Mouse (Mus musculus) T-helper 1 cell (primary cell): ENCODE measurements around the gene Naglu.

Experiments used
- in situ Hi-C: fragments of 300-600 bp; cut with MboI, MseI; formaldehyde crosslinking; loops from one replicate; pipeline ENCODE4 v1.15.1; 2025; ENCODE audit warnings: high pct_unique_total_duplicates

The Naglu gene

GRCm38 (mm10) chr11:101082208-101083082 lies 12.6 kb downstream of the Naglu start, which contains the start of gene Coasy:
TSS of gene Coasy (plus strand) at chr11:101082565.
- in situ Hi-C loops = loop anchor here (5.0 kb wide), 1 partner anchor 90 kb away; the partner anchor contains the start of genes Cntnap1 and Plekhh3

DNA sequence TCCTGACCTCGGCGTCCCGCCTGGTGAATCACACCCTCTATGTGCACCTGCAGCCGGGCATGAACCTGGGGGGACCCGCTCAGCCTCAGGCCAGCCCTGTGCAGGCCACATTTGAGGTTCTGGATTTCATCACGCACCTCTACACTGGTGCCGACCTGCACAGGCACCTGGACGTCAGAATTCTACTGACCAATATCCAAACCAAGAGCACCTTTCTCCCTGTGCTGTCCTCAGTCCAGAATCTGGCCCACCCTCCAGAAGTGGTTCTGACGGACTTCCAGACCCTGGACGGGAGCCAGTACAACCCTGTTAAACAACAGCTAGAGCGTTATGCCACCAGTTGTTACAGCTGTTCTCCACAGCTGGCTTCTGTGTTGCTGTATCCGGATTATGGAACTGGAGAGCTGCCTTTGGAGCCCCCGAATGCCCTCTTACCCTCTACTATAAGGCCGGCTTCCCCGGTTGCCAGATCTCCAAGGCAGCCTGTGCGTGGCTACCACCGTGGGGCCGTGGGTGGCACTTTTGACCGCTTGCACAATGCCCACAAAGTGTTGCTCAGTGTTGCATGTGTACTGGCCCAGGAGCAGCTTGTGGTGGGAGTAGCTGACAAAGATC lies 13.4 kb downstream of the Naglu start:
- in situ Hi-C loops = loop anchor here (5.0 kb wide), 1 partner anchor 89 kb away; the partner anchor contains the start of genes Cntnap1 and Plekhh3

DNA sequence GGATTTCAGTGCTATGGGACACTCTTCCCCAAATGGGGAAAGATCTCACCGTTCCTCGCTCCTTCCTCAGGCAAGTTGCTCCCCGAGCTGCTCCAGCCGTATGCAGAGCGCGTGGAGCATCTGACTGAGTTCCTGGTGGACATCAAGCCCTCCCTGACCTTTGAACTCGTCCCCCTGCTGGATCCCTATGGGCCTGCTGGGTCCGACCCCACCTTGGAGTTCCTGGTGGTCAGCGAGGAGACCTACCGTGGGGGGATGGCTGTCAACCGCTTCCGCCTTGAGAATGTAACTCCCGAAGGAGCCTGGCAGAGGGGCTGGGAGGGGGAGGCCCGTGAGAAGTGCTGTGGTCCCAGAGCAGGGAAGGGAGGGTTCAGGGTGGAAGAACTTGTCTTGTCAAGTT lies 14.4 kb downstream of the Naglu start:
- in situ Hi-C loops = loop anchor here (5.0 kb wide), 1 partner anchor 88 kb away; the partner anchor contains the start of genes Cntnap1 and Plekhh3

- in situ Hi-C loops = loop anchor here (5.0 kb wide), 1 partner anchor 87 kb away; the partner anchor contains the start of genes Cntnap1 and Plekhh3
Observed at GRCm38 (mm10) chr11:101084811-101085210, 15.0 kb downstream of the Naglu start.

- in situ Hi-C loops = no loop called here
Observed at GRCm38 (mm10) chr11:101085617-101086322, 16.0 kb downstream of the Naglu start.

DNA sequence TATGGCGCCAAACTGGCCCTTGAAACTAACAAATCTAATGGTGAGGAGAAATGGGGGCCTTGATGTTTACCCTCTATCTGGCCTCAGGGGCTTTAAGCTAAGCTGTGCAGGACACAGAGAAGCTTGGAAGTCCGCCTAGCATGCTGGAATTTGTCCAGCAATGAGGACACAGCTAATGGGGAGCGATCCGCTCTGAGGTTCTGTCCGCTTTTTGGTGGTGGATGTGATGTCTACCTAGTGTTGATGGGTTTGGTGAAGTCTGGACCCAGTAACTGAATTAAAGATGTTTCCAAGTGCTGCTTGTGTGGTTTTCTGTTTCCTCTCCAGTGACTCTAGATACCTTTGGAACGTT lies 16.5 kb downstream of the Naglu start:
- in situ Hi-C loops = no loop called here

GRCm38 (mm10) chr11:101086756-101087681 lies 17.2 kb downstream of the Naglu start, which contains the start of gene Mlx:
TSS of gene Mlx (plus strand) at chr11:101087277.
- in situ Hi-C loops = no loop called here

- in situ Hi-C loops = no loop called here
Observed at GRCm38 (mm10) chr11:101087682-101088055, 17.9 kb downstream of the Naglu start.

DNA sequence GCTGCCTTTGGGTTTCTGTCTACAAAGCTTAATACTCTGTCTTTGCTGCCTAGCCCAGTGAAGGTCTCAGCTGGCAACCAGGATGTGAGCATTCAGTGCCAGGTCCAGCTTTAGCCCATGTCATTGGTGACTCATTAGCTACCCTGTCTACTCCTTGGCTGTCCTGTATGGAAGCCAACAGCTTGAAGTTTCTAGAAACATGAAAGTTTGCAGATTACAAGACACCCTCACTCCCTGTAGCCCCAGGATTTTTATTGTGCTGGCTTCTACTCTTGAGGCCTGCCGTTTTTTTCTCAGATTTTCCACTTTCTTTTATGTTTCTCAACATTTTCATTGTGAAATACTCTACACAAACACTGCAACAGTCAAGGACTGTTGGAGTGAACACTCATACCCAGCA lies 20.1 kb downstream of the Naglu start:
- in situ Hi-C loops = no loop called here

GRCm38 (mm10) chr11:101094930-101095313 lies 25.1 kb downstream of the Naglu start:
- in situ Hi-C loops = no loop called here

GRCm38 (mm10) chr11:101095314-101096024 lies 25.7 kb downstream of the Naglu start, which contains the start of gene Psmc3ip:
TSS of gene Psmc3ip (minus strand) at chr11:101095436.
- in situ Hi-C loops = no loop called here

GRCm38 (mm10) chr11:101098231-101098630 lies 28.4 kb downstream of the Naglu start:
- in situ Hi-C loops = no loop called here

GRCm38 (mm10) chr11:101103011-101103410 lies 33.2 kb downstream of the Naglu start:
- in situ Hi-C loops = no loop called here

- in situ Hi-C loops = no loop called here
Observed at GRCm38 (mm10) chr11:101109351-101109750, 39.5 kb downstream of the Naglu start.

- in situ Hi-C loops = no loop called here
Observed at GRCm38 (mm10) chr11:101110708-101111107, 40.9 kb downstream of the Naglu start.

DNA sequence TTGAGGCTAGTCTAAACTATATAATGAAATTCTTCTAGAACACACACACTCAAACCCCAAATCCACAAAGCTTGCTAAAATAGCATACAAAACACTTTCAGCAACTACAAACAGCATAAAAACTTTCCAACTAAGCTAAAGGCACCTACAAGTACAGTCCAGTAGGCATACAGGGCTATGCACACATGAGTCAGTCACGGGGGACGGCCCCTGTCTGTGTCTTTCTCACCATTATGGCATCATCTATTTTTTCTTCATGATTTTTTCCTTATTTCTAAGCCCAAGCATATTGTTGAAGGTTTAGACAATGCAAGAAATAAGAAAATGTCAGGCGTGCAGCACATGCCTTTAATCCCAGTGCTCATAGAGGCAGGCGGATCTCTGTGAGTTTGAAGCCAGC lies 41.4 kb downstream of the Naglu start:
- in situ Hi-C loops = no loop called here

DNA sequence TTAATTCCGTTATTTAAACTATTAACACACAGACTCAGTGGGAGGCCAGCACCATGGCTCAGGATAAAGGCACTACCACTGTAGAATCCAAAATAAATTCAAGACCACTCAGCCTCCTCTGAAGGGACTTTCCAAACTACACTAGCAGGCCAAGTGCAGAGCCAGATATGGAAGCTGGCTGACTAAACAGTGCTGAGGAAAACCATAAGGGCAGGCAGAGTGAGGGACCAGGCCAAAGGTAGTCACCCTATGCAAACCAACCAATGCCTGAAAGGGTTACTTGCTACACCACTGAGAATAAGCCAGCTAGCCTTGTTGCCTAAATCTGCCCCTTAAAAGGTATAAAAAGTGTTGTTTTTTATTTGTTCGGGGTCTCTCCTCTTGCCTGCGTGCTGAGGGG lies 42.4 kb downstream of the Naglu start:
- in situ Hi-C loops = no loop called here

DNA sequence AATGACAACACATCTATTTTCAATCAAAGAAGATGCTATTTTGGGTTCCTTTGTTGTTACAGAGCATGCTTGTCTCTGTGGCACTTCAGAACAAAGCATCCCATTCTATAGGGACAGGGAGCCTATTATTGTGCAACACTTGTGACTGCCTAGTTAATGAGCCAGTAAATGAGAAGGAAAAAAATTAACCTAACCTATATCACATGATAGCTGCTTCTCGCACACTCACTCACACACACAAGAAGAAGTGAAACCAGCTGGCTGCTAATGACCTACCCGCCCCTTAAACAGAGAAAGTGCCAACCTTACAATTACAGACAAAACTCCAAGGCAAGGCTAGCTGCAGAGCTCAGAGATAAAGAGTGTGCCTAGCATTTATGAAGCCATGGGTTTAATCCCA lies 45.8 kb downstream of the Naglu start:
- in situ Hi-C loops = no loop called here

DNA sequence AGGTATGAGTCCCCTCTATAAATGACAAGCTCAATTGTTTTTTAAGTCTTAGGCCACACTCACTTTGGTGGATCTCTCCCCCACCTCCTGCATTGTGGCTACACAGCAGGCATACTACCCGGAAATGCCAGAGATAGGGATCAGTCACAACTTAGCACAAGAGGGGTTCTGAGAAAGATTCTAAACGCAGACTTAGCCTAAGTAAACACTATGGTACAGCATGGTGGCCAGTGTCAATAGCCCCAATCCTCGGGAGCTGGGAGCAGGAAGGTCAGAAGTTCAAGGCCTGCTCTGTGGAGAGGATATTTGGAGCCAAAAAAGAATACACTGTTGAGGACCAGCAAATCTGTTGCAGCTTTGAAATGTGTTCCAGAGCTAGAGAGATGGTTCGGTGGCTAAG lies 48.3 kb downstream of the Naglu start:
- in situ Hi-C loops = no loop called here

GRCm38 (mm10) chr11:101119131-101119760 lies 49.4 kb downstream of the Naglu start:
- in situ Hi-C loops = no loop called here
